Mouse (Mus musculus) ES-Bruce4 (cell line): ENCODE measurements around the gene Adgb.

Source experiments
- CTCF ChIP-seq: IDR thresholded peaks from one replicate; pipeline ENCODE4 v1.8.1; 2011; ENCODE audit warnings: low read depth, low read length
- EP300 ChIP-seq: IDR thresholded peaks from 2 replicates; pipeline ENCODE4 v1.6.1; 2011; ENCODE audit warnings: low read depth, low read length; ENCODE audit not compliant: insufficient read depth
- POLR2A ChIP-seq: IDR thresholded peaks from one replicate; pipeline ENCODE4 v1.8.1; 2011; ENCODE audit warnings: low read length; ENCODE audit not compliant: insufficient read depth

- TF ChIP-seq CTCF, result no peak
- no peak for TF ChIP-seq POLR2A
- no peak for TF ChIP-seq EP300
Measured at GRCm38 (mm10) chr10:10476549-10476948, 4.4 kb upstream of the Adgb start.
